Mouse (Mus musculus): ENCODE measurements around the gene Osbp2.

DNA sequence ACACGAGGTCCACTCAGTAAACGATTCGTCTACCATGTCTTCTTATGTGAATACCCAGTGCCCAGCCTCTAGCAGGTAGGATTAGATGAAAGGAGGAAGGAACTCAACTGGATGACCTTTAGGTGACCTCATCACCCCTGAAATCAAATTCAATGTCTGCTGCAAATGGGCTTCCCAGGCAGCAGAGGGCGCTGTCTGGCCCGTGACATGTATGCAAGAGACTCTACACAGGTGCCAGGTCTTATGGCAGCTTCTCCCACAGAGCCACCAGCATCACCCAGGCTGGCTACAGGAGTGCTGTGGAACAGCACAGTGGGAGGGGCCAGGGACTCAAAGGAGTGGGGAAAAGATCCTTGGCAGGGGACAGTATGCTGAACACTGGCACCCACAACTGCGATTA lies 92.4 kb downstream of the Osbp2 start:
- no peak for TF ChIP-seq POLR2A (IDR thresholded peaks at IDR 0.05; ENCODE audit: insufficient read length, low read depth)
- TF ChIP-seq TCF3 (IDR thresholded peaks at IDR 0.05; ENCODE audit: insufficient read length, low read depth), result no peak
- no peak for TF ChIP-seq TCF12 (IDR thresholded peaks at IDR 0.05; ENCODE audit: insufficient read depth, poor library complexity, severe bottlenecking)
- TF ChIP-seq SRF (IDR thresholded peaks at IDR 0.05; ENCODE audit: control insufficient read depth, insufficient read length, low read depth), result no peak
